Mouse (Mus musculus) kidney, adult 11 months (tissue): ENCODE measurements at regions not wholly inside any gene's neighbourhood (a gene's known extent, or its start where the extent isn't known, plus 50 kb on each side); places are given as distances from the start of the nearest gene placed in this dataset.
A peak's percentile ranks its signal among the peaks of the same experiment; 100 is the strongest.
"Not testable (repeated sequence)": the region's sequence is repeated elsewhere in the genome, so short reads cannot be mapped to it uniquely, and the experiment has no call there.

ENCODE experiments used
- DNase-seq: peaks from one replicate; pipeline ENCODE4 v3.0.0; 2022

DNA sequence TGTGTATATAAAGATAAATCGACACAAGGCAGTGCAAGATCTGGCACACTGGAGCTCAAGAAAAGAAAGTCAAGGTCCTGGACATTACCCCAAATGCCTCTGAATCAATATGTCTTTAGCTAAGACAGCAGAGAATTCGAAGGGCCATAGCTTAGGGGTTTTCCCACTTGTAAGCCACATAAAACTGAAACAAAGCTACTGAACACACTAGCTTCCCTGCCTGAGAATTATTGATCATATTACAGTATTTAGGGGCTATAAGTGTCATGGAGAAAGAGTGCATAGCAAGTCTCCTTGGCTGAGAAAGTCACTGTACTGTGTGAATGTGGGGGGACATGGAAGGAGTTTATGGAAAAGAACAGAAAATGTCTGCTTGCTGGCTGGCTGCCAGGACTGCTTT, 207.3 kb upstream of the Htr1f start:
- no peak for DNase-seq

DNA sequence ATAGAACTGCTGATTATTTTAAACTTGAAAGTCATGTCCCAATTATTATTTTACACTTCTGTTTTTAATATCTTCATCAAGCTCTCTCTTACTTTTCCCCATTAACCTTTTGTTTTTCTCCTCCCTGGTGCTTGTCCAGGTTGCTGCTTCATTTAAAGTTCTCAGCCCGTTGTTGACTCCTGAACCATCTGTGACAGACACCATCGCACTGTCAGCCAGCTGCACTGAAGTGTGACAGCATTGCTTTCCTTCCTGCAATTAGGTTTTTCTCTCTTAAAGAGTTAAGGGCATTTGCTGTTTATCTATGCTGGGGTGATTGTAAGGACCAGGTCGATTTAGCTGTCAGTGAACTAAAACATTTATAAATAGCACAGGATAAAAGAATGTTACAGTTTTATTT, 205.3 kb upstream of the Pou1f1 start:
- DNase-seq, result no peak

DNA sequence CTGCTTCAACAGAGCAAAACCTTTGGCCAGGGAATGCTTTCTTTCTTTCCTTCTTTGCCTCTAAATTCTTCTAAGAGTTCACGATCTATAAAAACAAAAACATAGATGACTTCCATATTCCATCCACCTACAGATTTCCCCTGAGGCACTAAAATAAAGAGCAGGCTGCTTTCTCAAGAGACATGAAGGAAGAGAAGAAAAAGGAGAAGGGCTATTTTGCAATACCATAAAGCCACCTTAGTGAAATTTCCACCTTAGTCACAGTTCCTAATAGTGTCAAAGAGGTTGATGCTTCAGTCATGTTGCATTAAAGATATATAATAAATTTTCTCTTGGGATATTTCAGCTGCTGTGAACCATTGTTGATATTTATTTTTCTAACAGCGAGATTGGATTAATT, 187.9 kb upstream of the Pou1f1 start:
- DNase-seq, result no peak

DNA sequence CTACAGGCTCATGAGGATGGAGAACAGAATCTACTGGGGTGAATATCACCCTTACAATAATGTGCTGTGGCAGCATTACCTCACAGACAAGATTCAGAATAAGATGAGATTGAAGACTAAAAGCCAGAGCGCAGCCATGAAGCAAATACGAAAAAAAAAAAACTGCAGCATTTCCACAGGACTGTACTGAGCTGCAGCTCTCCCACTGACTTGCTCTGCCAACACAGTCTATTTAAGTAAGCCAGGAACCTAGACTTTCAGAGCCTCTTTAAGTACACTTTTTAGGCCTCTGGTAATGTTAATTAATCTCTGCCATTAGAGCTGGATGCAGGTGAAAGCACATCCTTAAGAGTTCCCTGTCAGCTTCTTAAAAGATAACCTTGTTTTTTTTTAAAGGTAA, 181.1 kb upstream of the Pou1f1 start:
- DNase-seq, result no peak

DNA sequence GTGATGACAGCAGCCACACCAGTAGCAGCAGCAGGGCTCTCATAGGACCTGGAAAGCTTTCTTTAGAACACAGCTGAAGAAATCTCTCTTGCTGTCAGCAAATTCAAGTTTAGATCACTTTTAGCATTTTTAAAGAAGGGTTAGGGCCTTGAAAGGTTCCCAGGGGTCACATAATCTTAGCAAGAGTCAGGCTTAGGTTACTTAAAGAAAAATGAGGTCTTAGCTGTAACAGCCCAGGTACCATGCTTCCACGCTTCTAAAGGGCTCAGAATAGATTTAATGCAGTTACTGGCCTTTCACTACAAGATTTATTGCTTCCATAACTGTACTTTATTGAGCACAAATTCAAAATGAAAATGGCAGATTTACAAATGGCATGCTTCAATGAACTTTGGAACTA, 160.4 kb upstream of the Pou1f1 start:
- DNase-seq, result no peak

DNA sequence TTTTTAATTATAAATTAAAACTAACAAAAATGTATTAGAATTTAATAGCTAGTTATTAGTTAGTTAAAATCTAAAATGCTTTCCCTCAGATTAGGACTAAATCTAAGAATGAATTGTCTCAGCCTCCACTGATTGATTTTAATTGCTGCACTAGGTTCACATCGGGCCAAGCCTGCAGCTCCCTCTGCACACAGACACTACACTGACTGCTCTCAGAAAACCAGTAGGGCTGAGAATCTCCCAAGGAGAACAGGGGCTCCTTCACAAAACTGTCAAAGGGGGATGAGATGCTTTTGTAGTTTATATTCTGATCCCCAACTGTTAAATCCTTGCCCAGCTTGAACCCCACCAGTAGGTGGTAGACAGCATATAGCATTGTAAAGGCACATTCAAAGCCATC, 151.0 kb upstream of the Pou1f1 start:
- DNase-seq, result no peak

DNA sequence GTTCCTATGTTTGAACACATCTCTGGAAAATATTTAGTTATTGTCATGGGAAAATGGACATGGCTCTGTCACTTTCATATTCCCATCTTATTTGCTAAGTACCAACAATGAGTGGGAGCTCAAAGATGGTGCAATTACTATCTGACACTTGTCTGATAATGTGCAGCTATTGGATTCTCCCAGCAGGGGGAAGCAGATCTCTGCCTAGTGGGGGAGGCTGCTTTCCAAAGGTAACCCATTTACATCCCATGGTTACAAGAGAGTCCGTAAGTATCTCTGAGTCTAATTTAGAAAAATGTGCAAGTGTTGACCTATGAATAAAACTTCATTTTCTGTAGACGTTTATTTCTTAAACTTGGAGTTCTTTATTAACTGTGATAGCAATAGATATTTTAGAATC, 149.4 kb upstream of the Pou1f1 start:
- DNase-seq, result no peak

DNA sequence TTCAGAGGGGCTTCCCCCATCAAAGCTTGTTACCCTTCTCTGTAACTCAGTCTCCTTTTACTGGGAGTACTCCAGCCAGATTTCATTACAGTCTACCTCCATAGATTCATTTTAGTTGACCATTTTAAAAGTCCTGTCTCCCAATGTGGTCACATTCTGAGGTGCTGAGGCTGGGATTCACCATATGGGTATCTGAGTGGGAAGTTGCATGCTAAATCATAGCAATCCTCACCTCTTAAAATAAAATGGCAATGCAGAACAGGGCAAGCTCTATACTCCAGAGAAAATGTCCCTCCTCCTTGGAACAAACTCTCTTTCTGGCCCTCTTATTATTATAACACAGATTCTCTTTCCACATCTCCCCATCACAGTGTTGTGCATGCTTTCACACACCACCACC, 143.8 kb upstream of the Pou1f1 start:
- DNase-seq, result no peak

DNA sequence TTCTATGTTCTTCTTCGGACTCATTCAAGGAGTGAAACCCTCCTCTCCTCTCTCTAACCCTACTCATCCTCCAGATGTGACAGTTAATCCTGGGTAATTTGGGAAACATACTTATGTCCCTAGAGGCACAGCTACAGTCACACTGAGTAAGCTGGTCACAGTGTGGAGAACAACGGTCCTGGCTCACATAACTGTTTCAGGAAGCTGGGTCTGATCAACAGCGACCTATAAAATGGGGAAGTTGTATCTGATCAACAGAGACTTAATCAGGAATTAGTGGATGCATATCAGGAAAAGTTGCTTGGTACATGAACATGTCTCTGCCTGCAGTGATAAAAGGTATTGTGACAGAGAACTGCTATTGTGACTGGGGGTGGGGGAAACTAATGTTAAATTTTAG, 142.0 kb upstream of the Pou1f1 start:
- DNase-seq, result no peak

DNA sequence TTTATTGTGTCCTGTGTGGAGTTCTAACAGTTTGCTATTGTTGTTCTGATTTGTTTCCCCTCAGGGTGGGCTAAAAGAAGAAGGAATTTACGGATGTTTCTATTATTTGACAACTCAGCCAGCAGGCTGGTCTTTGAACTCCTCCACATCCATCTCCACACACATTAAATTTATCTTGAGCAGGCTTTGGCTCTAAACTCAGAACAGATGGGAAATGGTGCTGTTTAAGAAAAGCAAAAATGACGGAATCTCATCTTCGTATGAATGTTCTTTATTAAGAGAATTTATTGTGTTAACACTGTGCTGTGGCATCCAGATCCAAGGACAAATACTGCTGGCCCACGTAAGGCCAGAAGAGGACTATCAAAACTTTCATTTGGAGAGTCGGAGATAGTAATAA, 140.4 kb upstream of the Pou1f1 start:
- DNase-seq, result no peak

DNA sequence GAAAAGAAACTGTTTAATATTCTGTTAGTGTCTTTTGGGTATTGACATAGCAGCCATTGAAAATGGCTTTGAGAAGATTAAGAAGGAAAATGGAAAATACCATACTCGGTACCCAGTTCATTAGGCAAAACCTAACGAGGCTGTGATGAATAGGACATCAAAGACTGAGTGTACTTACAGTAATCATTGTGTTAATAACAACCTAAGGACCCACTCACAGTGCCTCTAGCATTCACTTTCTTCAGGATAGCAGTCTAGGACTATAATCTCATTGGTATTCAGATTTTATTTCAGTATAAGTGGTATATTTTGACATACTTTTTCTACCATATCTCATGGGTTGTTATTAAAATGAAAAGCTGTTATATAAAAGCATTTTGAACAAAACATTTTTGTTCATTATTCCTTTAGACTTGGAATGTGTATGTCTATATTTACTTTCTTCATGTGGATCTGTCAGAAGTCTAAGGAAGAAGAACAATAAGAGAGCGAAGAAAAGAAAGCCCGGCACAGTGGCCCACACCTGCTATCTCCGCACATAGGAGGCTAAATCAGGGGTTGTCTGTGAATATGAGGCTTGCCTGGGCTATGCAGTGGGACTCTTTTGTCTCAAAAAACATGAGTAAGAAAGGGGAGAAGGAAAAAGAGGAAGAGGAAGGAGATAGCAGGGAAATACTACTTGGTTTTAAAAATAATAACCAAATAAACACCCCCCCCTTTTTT, 116.2 kb upstream of the Pou1f1 start:
- no peak for DNase-seq

DNA sequence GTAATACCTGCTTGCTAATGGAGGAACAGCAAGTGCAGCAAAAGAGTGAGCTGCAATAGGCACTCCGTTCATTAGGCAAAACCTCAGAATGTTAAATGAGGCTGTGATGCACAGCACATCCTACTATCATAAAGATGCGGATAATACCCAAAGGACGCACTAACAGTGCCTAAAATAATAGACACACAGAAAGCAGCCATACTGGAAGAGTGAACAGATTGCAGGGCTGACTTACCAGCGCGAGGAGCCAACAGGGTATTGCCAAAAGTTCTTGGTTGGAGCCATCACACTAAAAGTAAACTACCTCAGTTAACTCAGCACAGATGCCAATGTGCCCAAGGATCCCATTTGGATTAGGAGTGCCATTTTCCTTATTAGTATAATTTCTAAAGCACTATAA, 115.5 kb upstream of the Pou1f1 start:
- DNase-seq, result no peak

DNA sequence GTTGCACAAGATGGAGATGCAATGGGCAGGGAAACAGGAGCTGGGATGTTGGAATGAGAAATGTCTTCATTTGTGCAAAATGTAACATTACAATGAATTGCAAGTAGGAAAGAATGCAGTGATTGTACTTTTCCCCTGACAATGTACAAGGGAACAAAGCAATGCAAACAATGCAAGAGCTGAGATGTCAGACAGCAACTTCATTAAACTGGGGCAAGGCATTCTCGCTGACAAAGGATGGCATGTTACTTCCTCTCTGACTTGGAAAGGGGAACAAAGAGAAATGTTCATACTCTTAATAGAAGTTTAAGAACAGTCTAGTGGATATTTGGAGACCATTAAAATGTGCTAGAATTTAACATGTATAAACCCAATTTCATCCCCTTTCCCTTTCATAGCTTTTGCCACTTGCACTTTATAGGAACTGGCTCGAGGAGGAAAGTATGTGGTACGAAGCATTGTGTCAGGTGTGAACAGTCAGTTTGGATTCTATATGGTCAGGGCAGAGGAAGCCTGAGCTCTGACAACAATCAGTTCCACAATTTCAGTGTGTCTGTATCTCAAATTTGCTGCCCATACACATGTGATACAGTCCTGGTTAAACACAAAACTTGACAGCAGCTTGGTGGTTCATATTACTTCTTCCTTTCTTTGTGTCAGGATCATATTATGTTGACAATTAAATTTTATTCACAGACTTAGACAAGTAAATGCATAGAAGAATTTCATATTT, 114.3 kb upstream of the Pou1f1 start:
- no peak for DNase-seq

DNA sequence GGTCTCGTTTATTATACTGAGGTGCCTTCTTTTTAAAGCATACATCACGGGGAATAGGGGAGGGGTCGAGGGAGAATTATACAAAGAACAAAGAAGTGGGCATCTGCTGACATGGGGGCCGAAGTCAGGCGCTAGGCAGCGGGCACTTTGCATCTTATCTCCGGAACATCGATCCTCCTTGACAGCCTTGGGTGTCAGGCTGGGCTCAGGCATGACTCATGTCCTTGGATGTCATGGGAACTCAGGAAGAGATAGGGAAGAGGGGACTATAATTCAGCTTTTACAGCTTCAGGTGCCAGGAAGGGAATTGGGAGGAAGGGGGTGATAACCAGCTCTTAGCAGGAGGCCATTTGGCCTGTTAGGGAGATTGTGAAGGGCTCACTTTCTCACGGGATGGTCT, 88.3 kb upstream of the Pou1f1 start:
- peak; percentile 5 for DNase-seq

DNA sequence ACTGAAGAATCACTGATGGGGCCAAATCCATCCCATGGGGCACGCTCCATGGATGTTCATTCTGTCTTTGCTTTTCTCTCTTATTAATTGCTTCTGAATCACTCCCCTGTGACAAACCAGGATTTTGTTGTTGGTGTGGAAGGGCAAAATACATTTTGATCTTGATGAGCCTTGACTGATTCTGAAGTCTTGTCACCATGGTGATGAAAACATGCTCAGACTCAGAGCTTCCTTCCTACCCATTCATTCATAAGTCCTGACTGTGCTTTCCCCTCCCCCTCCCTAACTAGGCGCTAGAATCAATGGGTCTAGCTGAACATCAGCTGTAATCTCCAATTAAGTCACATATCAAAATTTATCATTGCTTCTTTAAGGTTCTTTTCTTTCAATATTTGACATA, 84.2 kb upstream of the Pou1f1 start:
- no peak for DNase-seq

DNA sequence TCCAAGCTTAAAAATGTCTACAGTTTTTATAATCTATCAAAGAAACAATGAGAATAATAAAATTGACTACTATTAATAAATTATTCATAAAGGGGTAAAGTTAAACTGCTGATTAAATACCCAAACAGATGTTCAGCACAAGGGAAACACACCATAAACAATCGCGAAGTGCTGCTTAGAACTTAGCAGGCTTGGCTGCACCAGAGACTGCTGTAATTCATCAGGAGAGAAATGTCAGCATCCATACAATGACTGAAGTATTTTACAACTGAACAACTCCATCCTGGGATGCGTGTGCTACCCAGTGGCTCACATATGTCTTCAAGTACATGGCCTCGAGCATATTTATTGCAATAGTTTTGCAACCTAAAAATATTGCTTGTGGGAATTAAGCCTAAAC, 78.4 kb upstream of the Pou1f1 start:
- no peak for DNase-seq

DNA sequence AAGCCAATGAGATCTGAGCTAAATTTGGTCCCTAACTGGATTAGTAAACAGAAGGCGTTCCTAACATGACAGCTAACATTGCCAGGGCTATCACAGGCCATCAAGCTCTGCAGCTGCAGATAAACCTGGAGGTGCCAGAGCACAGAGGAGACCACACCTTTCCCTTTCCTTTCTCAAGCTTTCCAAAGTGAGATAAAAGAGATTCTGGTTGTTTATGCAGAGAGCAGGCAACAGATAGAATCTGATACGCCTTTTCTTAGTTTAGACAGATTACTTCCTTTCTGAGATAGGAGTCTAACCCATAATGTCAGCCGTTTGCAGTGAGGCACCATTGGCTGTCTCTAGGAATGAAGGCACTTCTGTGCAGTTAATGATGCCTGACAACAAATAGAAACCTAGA, 71.5 kb upstream of the Pou1f1 start:
- peak; percentile 43 for DNase-seq

DNA sequence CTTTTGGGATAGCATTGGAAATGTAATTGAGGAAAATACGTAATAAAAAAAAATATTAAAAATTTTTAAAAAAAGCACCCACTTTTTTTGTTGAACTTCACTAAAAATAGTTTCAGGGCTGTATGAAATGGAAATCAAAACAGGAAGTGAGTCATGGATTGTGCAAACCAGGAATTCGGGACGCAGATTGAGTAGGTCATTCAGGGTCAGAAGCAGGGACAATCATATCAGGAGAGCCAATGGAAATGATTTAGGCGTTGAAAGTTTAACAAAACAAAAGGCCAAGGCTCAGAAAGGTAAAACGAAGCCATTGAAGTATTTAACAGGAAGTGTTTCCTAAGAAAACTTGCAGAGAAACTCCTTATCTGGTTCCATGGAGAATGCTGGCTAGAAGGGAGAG, 69.6 kb upstream of the Pou1f1 start:
- DNase-seq, result peak; percentile 4

DNA sequence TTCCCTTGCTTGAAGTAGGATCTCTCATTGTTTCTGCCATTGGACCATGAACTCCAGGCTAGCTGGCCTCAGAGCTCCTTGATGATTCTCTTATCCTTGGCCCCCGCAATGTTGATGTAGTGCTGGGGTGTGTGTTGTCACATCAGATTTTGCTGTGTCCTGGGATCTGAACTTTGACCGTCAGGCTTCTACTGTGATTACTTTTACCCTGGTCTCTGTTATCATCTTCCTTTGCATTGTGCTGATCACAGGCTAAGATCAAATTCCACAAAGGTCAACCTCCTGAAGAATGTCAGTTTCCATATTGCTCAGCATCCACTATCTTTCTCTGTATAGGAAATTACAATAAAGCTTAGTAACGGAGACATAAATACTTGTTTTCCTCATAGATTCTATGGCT, 68.4 kb upstream of the Pou1f1 start:
- DNase-seq, result no peak

DNA sequence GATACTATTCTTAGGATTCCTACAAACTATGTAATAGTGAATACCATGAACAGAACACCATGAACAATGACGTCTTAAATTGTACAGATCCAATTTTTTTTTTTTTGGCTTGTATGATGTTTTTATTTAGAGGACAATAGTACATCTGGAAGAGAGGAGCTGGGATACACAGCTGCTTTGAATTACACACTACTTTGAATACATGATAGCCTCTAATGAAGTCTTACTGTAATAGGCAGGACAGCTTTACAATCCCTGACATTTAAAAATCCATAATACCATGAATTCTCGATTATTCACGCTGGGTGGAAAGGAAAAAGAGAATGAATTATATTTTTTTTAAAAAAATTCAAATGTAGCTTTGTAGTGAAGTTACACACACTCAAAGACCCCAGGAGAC, 63.4 kb upstream of the Pou1f1 start:
- DNase-seq, result not testable (repeated sequence)

DNA sequence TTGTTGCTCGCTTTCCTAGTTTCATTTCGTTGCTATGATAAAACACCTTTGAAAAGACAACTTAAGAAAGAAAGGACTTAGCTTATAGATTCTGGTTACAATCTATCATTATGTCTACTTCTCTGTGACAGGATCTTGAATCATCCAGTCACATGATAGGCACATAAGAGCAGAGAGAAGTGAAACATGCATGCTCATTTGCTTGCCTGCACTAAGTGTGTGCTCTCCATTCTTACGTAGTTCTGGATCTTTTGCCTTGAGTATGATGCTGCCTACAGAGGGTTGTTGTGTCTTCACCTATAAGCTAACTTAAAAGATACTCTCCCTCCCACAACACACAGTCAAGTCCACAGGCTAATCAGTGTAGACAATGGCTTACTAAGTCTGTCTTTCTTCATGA, 62.1 kb upstream of the Pou1f1 start:
- no peak for DNase-seq

DNA sequence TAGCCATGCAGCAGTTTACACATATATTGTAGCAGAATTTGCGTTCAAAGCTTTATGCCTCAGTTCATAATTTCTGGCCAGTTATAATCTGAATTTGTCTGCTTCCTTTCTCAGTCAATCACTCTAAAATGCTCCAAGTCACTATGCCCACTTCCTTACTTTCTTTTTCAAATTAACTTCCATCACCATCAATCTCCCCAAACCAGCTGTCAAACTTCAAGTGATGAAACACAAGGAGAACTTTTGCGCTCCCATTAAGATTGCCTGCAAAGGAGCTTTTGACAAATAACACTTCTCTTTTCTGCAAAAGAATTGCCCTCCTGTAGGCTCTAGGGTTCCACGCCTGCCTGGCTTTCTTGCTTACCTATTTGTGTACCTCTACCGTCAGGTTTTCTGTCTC, 50.6 kb upstream of the Pou1f1 start:
- DNase-seq, result no peak
